Mouse (Mus musculus): ENCODE data around the gene Slc36a2.

DNA sequence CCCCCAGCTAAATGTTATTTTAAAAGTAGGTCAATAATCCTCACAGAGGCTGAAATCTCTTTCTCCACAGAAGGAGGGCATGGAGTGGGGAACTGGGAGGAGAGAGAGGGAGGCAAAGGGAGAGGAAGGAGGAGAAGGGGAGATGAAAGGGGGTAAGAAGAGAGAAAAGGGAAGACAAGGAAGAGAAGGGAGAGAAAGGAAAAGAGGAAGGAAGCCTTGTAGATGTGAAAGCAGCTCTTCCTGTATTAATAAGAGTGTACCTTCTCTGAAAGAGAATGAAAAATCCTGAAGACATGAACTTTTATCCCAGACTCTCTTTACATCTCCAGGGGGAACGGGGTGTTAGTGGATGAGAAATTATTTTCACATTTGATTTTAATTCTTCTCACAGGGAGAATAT is 63.4 kb downstream of the Slc36a2 start:
- TF ChIP-seq CTCF (IDR thresholded peaks at IDR 0.05; ENCODE audit: insufficient read depth, low read length) (no peak), POLR2A (IDR thresholded peaks at IDR 0.05; ENCODE audit: borderline replicate concordance, extremely low read depth, low read depth, low read length) (no peak)

All from lung, adult 2 months (tissue).